Mouse (Mus musculus): ENCODE data around the gene Dnajc12. TPM values are rescaled to one million over a fixed set of nuclear protein-coding genes. Genes with fewer than 3 reads are reported as not detected.

The Dnajc12 gene
- total RNA-seq, 1 experiment, result 8.4 TPM

- in situ Hi-C loops (cut with MboI; ENCODE audit: low sequenced_read_pairs in 2 of 2, unreplicated experiment in 2 of 2), result no loop called here
- Histone ChIP-seq H3K9ac (ENCODE audit: insufficient read depth, low read depth, low read length, poor library complexity, severe bottlenecking) (no peak overlapping the region), H3K9me3 (ENCODE audit: control insufficient read depth, insufficient read depth, low read depth, low read length) (no peaks in the 10 kb centered on the region), H3K27ac (ENCODE audit: insufficient read depth, low read depth, low read length, poor library complexity, severe bottlenecking) (no peak overlapping the region), H3K4me3 (ENCODE audit: insufficient read depth in 1 of 2, low read depth in 1 of 2, low read length in 2 of 2, poor library complexity in 1 of 2, severe bottlenecking in 1 of 2) (no peak overlapping the region), H3K36me3 (ENCODE audit: control insufficient read depth, insufficient read depth, low read length, poor library complexity, severe bottlenecking) (no peaks in the 10 kb centered on the region), H3K4me1 (ENCODE audit: control insufficient read depth in 2 of 2, insufficient read depth in 2 of 2, low read length in 2 of 2, poor library complexity in 1 of 2) (no peaks in the 10 kb centered on the region; a peak in 1 of 4 replicates)
- no peak for DNase-seq (ENCODE audit: low read depth, low spot score)
- TF ChIP-seq CHD2 (IDR thresholded peaks at IDR 0.05; ENCODE audit: low read depth, low read length) (no peak), MAFK (IDR thresholded peaks at IDR 0.05; ENCODE audit: insufficient read depth, low read depth, low read length) (no peak), ZC3H11A (IDR thresholded peaks at IDR 0.05; ENCODE audit: borderline replicate concordance, low read depth, low read length) (no peak), ZNF384 (IDR thresholded peaks at IDR 0.05; ENCODE audit: low read depth, low read length) (no peak), HCFC1 (IDR thresholded peaks at IDR 0.05; ENCODE audit: borderline replicate concordance, insufficient read depth, low read length) (no peak)
Observed at GRCm38 (mm10) chr10:63412756-63413155, 30.5 kb downstream of the Dnajc12 start.

GRCm38 (mm10) chr10:63415287-63415686, 33.0 kb downstream of the Dnajc12 start:
- H3K9me3 ChIP-seq (ENCODE audit: control insufficient read depth, insufficient read depth, low read depth, low read length), result no peaks in the 10 kb centered on the region
- H3K27ac ChIP-seq (ENCODE audit: insufficient read depth, low read depth, low read length, poor library complexity, severe bottlenecking), result no peak overlapping the region
- H3K9ac ChIP-seq (ENCODE audit: insufficient read depth, low read depth, low read length, poor library complexity, severe bottlenecking), result no peak overlapping the region
- in situ Hi-C loops (cut with MboI; ENCODE audit: low sequenced_read_pairs in 2 of 2, unreplicated experiment in 2 of 2), result no loop called here
- no peaks in the 10 kb centered on the region; a peak in 2 of 4 replicates for H3K4me1 ChIP-seq (ENCODE audit: control insufficient read depth in 2 of 2, insufficient read depth in 2 of 2, low read length in 2 of 2, poor library complexity in 1 of 2)
- no peaks in the 10 kb centered on the region for H3K36me3 ChIP-seq (ENCODE audit: control insufficient read depth, insufficient read depth, low read length, poor library complexity, severe bottlenecking)
- H3K4me3 ChIP-seq (ENCODE audit: insufficient read depth in 1 of 2, low read depth in 1 of 2, low read length in 2 of 2, poor library complexity in 1 of 2, severe bottlenecking in 1 of 2), result no peak overlapping the region
- TF ChIP-seq CHD2 (IDR thresholded peaks at IDR 0.05; ENCODE audit: low read depth, low read length), result no peak
- TF ChIP-seq ZC3H11A (IDR thresholded peaks at IDR 0.05; ENCODE audit: borderline replicate concordance, low read depth, low read length), result no peak
- no peak for TF ChIP-seq MAFK (IDR thresholded peaks at IDR 0.05; ENCODE audit: insufficient read depth, low read depth, low read length)
- DNase-seq (ENCODE audit: low read depth, low spot score), result no peak

- no peaks in the 10 kb centered on the region for H3K9me3 ChIP-seq (ENCODE audit: control insufficient read depth, insufficient read depth, low read depth, low read length)
- H3K4me1 ChIP-seq (ENCODE audit: control insufficient read depth in 2 of 2, insufficient read depth in 2 of 2, low read length in 2 of 2, poor library complexity in 1 of 2), result no peaks in the 10 kb centered on the region; a peak in 2 of 4 replicates
- in situ Hi-C loops (cut with MboI; ENCODE audit: low sequenced_read_pairs in 2 of 2, unreplicated experiment in 2 of 2), result no loop called here
- DNase-seq (ENCODE audit: low read depth, low spot score), result no peak
- TF ChIP-seq ZNF384 (IDR thresholded peaks at IDR 0.05; ENCODE audit: low read depth, low read length), result no peak
- no peak for TF ChIP-seq MAFK (IDR thresholded peaks at IDR 0.05; ENCODE audit: insufficient read depth, low read depth, low read length)
- TF ChIP-seq ZC3H11A (IDR thresholded peaks at IDR 0.05; ENCODE audit: borderline replicate concordance, low read depth, low read length), result no peak
- no peak for TF ChIP-seq CHD2 (IDR thresholded peaks at IDR 0.05; ENCODE audit: low read depth, low read length)
- TF ChIP-seq HCFC1 (IDR thresholded peaks at IDR 0.05; ENCODE audit: borderline replicate concordance, insufficient read depth, low read length), result no peak
- H3K27ac ChIP-seq (ENCODE audit: insufficient read depth, low read depth, low read length, poor library complexity, severe bottlenecking), result no peak overlapping the region
- H3K4me3 ChIP-seq (ENCODE audit: insufficient read depth in 1 of 2, low read depth in 1 of 2, low read length in 2 of 2, poor library complexity in 1 of 2, severe bottlenecking in 1 of 2), result no peak overlapping the region
- H3K9ac ChIP-seq (ENCODE audit: insufficient read depth, low read depth, low read length, poor library complexity, severe bottlenecking), result no peak overlapping the region
- no peaks in the 10 kb centered on the region for H3K36me3 ChIP-seq (ENCODE audit: control insufficient read depth, insufficient read depth, low read length, poor library complexity, severe bottlenecking)
Observed at GRCm38 (mm10) chr10:63415850-63416249, 33.6 kb downstream of the Dnajc12 start.

- DNase-seq (ENCODE audit: low read depth, low spot score), result no peak
- H3K36me3 ChIP-seq (ENCODE audit: control insufficient read depth, insufficient read depth, low read length, poor library complexity, severe bottlenecking), result no peaks in the 10 kb centered on the region
- in situ Hi-C loops (cut with MboI; ENCODE audit: low sequenced_read_pairs in 2 of 2, unreplicated experiment in 2 of 2), result no loop called here
- H3K4me1 ChIP-seq (ENCODE audit: control insufficient read depth in 2 of 2, insufficient read depth in 2 of 2, low read length in 2 of 2, poor library complexity in 1 of 2), result no peaks in the 10 kb centered on the region; a peak in 1 of 4 replicates
- TF ChIP-seq ZC3H11A (IDR thresholded peaks at IDR 0.05; ENCODE audit: borderline replicate concordance, low read depth, low read length) (no peak), MAFK (IDR thresholded peaks at IDR 0.05; ENCODE audit: insufficient read depth, low read depth, low read length) (no peak), CHD2 (IDR thresholded peaks at IDR 0.05; ENCODE audit: low read depth, low read length) (no peak), ZNF384 (IDR thresholded peaks at IDR 0.05; ENCODE audit: low read depth, low read length) (no peak), HCFC1 (IDR thresholded peaks at IDR 0.05; ENCODE audit: borderline replicate concordance, insufficient read depth, low read length) (no peak)
- no peak overlapping the region for H3K27ac ChIP-seq (ENCODE audit: insufficient read depth, low read depth, low read length, poor library complexity, severe bottlenecking)
- no peaks in the 10 kb centered on the region for H3K9me3 ChIP-seq (ENCODE audit: control insufficient read depth, insufficient read depth, low read depth, low read length)
- no peak overlapping the region for H3K4me3 ChIP-seq (ENCODE audit: insufficient read depth in 1 of 2, low read depth in 1 of 2, low read length in 2 of 2, poor library complexity in 1 of 2, severe bottlenecking in 1 of 2)
- H3K9ac ChIP-seq (ENCODE audit: insufficient read depth, low read depth, low read length, poor library complexity, severe bottlenecking), result no peak overlapping the region
Observed at GRCm38 (mm10) chr10:63417061-63417460, 34.8 kb downstream of the Dnajc12 start.

Data from ES-E14 (cell line).